Mouse (Mus musculus) left cerebral cortex, adult 9 months (tissue): ENCODE data around the gene Tsc22d3.

Experiments used
- DNase-seq, 2 experiments: peaks; one replicate each; pipeline ENCODE4 v3.0.0; 2022; ENCODE audit warnings: low spot score in 2 of 2

The Tsc22d3 gene

GRCm38 (mm10) chrX:140600410-140601109 lies at the start of gene Tsc22d3:
Gene Tsc22d3 (minus strand): TSS chrX:140600659.
- DNase-seq: peak in 1 of 2 experiments; percentile 53

- no peak for DNase-seq
These were observed 39.1 kb upstream of the Tsc22d3 start for GRCm38 (mm10) chrX:140639592-140639991.

GRCm38 (mm10) chrX:140638028-140638427 lies 37.6 kb upstream of the Tsc22d3 start:
- no peak for DNase-seq

GRCm38 (mm10) chrX:140624875-140625594 lies 24.6 kb upstream of the Tsc22d3 start:
- DNase-seq: no peak

GRCm38 (mm10) chrX:140609938-140610337 lies 9.5 kb upstream of the Tsc22d3 start:
- DNase-seq: no peak

GRCm38 (mm10) chrX:140601884-140602283 lies 1.4 kb upstream of the Tsc22d3 start:
- no peak for DNase-seq

GRCm38 (mm10) chrX:140601311-140601710 lies 852 bp upstream of the Tsc22d3 start:
- DNase-seq: no peak

GRCm38 (mm10) chrX:140599561-140600409 lies 674 bp downstream of the Tsc22d3 start:
- no peak for DNase-seq

GRCm38 (mm10) chrX:140598850-140599560 lies 1.5 kb downstream of the Tsc22d3 start:
- no peak for DNase-seq

GRCm38 (mm10) chrX:140598194-140598849 lies 2.1 kb downstream of the Tsc22d3 start:
- DNase-seq: no peak

- no peak for DNase-seq
These were observed 9.3 kb downstream of the Tsc22d3 start for GRCm38 (mm10) chrX:140591176-140591575.

- DNase-seq: no peak
These were observed 10.3 kb downstream of the Tsc22d3 start for GRCm38 (mm10) chrX:140590142-140590541.

GRCm38 (mm10) chrX:140589194-140589751 lies 11.2 kb downstream of the Tsc22d3 start:
- no peak for DNase-seq

GRCm38 (mm10) chrX:140588534-140588933 lies 11.9 kb downstream of the Tsc22d3 start:
- no peak for DNase-seq

GRCm38 (mm10) chrX:140580416-140580815 lies 20.0 kb downstream of the Tsc22d3 start:
- DNase-seq: no peak

- DNase-seq: no peak
These were observed 24.8 kb downstream of the Tsc22d3 start for GRCm38 (mm10) chrX:140575636-140576035.

GRCm38 (mm10) chrX:140575200-140575599 lies 25.3 kb downstream of the Tsc22d3 start:
- no peak for DNase-seq

GRCm38 (mm10) chrX:140572702-140573338 lies 27.6 kb downstream of the Tsc22d3 start:
- DNase-seq: no peak

- DNase-seq: no peak
These were observed 30.9 kb downstream of the Tsc22d3 start for GRCm38 (mm10) chrX:140569595-140569994.

- DNase-seq: no peak
These were observed 32.6 kb downstream of the Tsc22d3 start for GRCm38 (mm10) chrX:140567711-140568407.
